Mouse (Mus musculus): ENCODE data around the gene 1700013G24Rik.

Gene 1700013G24Rik

DNA sequence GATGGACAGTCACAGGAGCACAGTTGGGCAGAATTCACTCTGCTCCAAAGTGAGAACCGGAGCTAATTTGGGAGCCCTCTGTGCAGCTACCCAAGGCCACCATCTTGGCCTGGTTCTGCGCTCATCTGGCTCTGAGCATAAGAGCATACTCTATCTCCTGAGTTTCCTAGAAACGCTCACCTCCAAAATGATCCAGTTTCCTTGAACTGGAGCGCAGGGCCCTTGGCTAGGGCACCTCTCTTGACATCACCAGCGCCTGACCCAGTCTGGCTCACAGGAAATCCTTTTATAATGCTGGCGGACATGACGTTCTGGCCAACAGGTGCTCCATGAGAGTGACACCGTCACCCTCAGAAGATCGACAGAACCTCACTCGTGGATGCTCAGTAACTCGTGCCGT lies 3.5 kb downstream of the 1700013G24Rik start:
- DNase-seq (ENCODE audit: low read depth, low spot score) = no peak

DNA sequence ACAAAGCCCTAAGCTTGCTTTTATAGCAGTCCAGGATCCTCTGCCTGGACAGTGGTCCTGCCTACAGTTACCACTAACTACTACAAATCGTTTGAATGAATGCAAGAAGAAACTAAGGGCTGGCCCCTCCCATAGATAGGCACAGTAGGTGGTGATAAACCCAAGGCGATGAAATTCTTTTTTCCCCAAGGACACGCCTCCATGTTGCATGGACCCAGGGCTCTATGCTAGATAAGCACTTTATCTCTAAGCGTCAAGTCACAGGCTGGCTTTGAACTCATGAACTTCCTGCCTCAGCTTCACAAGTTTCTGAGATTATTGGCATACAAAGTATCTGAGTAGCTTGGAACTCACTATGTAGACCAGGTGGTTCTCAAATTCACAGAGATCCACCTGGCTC lies 4.2 kb downstream of the 1700013G24Rik start:
- no peak for DNase-seq (ENCODE audit: low read depth, low spot score)

DNA sequence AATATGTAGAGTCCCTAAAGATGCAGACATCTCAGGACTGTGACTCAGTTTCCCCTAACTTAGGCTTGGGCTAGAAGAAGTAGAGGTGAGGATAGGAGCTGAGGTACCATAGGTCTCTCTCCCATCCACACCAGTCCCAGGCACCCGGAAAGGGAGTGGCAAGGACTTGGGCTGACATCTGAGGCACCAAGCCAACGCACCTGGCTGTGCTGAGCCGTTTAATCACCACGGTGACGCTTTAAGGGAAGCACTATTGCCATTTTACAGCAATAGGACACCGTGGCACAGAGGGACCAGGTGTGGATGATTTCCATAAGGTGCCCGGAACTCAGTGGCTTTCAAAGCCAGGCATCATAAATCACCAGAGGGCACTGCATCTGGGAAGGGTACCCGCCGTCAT lies 5.2 kb downstream of the 1700013G24Rik start:
- no peak for DNase-seq (ENCODE audit: low read depth, low spot score)

DNA sequence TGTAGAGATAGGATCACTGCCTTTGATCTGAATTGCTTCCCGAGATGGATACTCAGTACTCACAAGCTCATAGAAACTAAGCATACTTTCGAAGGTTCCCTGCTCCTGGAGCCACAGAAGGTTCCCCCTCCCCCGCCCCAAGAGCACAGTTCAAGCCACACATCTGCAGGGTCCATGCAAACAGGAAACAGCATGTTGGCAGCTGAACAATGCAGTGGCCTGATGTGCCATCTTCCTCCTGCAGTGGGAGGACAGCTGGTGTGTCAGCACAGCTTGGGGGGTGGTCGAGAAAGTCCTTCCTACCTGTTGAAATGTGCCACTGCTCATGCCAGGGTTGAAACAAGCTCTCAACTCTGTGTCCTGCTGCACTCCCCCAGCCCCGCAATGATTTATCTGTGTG lies 5.8 kb downstream of the 1700013G24Rik start:
- no peak for DNase-seq (ENCODE audit: low read depth, low spot score)

DNA sequence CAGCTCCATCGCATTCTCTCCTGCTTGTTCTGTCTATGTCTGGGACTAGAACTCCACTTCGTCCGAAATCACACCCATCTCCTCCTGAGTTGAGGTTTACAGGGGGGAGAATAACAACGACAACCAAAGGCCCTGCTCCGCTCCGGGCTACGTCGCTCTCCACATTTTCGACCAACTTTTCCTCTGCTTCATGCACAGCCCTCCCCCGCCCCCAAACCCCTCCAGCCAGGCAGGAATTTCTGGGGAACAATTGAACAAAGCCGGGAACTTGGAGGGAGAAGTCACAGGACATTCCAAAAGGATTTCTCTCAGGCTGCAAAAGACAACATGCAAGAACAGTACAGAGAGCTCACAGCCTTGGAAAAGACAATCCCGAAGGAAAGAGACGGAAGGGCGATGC lies 7.6 kb downstream of the 1700013G24Rik start:
- DNase-seq (ENCODE audit: low read depth, low spot score) = no peak

DNA sequence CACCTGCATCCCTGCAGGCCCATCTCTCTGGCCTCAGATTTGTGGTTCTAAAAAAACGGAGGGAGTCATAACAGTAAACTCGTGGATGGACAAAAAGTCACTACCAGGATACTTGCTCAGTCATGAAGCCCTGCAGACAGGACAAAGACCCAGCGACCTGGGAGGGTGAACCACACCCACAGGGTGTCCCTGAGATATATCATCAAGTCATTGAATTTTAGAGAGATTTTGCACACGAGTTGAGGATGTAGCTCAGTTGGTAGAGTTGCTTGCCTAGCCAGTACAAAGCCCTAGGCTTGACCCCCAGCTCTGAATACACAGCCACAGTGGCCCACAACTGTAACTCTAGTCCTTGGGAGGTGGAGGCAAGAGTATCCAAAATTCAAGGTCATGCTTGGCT lies 8.1 kb downstream of the 1700013G24Rik start:
- DNase-seq (ENCODE audit: low read depth, low spot score) = no peak

DNA sequence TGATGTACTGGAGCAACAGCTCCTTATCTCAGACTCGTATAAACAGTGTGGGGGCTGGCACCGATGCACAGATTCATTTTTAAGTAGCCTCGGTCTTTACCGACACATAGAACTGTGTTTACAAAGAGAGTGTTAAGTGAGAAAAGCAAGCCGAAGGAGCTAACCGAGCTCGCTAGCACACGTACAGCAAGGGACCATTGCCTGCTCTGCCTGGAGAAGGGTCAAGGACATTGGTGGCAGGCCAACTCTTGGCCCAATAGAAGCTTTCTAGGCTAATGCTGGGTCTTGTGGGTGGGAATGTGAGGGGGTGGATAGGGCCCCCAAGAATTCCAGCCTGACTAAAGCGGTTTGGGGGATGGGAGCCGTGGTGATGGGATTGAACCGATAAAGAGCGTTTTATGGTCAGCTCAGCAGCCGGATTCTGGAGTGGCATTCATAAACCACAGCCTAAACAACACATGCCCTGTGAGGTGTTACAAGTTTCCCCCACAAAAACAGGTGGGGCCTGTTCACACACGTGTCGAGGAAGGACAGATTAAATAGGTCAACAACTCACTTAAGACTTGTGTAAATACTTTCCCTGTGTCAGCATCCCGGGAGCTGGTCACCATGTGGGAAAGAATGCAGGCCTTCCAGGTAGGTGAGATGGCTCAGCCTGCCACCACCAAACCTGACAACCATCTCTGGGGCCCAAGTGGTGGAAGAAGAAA lies 9.1 kb downstream of the 1700013G24Rik start:
- no peak for DNase-seq (ENCODE audit: low read depth, low spot score)

DNA sequence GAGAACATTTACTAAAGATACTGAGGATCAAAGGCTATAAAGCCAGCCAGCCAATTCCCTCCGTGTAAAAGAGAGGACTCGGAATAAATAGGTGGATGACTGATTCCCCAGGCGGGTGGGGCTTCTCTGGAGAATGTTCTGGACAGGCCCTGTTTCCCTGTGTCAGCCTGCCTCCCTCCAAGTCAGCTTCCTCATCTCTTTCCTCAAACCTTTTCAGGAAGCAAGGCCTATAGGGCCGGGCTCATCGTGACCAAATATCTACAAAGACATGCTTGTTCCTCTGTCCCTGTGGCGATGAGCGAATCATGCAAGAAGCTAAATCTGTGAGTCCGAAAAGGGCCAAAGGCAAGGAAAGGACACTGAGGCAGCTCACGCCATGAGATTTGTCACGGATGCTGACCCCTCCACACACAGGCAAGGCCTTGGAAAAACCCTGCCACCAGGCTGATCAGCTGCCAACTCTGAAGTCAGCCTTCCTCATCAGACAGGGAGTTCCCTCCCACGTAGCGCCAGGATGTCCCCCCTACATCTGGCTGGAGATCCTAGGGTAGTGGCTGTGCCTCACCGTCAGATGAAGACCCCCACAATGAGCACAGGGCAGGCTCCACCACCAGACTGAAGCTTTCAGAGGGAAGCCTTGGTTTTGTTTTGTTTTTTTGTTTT lies 12.2 kb downstream of the 1700013G24Rik start:
- no peak for DNase-seq (ENCODE audit: low read depth, low spot score)

DNA sequence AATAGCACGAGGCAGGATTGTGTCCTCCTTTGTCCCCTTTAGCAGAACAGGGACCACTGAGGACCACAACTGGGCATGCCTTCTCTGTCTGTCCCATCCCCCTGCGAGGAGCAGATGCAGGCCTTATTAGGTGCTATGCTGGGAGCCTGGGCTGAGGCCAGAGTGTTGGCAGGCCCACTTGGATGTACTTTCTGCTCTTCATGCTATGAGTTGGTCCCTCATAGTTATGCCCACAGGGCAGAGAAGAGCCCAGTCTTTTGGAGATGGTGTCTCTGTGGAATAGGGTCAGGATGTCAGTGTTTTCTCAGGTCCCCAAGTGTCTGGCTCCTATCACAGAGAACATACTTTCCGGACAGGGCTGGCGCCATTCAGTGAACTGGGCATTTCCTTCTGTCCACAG lies 13.9 kb downstream of the 1700013G24Rik start:
- DNase-seq (ENCODE audit: low read depth, low spot score) = no peak

DNA sequence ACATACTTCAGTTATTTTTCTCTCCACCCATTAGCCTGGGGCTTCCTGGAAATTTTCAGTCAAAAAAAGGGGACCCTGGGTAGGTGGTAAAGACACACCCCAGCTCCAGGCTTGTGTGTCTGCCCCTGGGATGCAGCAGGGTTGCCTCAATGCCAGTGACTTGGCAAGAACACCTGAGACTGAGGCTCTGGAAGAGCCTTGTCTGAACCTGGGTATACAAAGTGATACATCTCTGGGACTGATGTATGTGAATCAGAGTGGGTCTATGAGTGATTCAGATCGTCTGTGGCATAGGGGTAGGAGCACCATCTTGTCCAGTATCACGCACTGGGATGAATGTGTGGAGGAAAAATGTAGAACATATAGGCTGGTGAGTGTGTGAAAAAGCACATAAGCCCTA lies 14.4 kb downstream of the 1700013G24Rik start:
- DNase-seq (ENCODE audit: low read depth, low spot score) = no peak

DNA sequence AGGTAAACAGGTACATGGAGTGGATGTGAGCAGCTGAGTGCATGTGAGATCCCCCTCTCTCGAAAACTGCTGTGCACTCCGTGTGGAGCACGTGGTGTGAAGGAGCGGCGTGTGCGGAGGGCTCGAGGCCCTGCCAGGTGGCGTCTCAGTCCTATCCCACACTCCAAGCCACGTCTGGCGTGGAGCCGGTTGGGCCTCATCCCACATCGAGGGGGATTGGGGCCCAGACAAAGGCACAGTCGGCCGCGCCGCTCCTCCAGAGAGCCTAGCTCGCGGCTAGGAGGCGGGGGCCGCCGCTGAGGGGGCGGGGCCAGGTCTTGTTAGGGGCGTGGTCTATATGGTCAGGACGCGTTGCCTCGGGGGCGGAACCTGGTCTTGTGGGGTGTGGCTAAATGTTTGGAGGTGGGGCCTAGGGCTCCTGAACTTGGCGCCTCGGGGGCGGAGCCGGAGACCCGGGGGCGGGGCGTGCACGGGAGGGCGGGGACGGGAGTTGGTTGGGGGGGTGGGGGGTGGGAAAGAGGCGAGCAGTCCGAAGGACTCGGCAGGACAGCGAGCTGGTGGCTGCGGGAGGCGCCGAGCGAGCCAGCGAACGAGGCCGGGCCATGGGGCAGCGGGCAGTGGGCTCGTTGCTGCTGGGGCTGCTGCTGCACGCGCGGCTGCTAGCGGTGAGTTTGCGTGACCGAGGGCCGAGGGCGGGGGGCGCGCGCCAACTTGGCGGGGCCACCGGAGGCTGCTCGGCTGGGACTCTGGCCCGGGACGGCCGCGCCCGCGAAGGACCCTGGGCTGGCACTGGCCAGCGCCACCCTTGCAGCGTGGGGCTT lies 15.4 kb downstream of the 1700013G24Rik start, which contains the start of gene Hspg2:
Gene Hspg2, plus strand, starts transcription at position 510 of the 821 bp plus-strand sequence.
- peak; percentile 63 for DNase-seq (ENCODE audit: low read depth, low spot score)

DNA sequence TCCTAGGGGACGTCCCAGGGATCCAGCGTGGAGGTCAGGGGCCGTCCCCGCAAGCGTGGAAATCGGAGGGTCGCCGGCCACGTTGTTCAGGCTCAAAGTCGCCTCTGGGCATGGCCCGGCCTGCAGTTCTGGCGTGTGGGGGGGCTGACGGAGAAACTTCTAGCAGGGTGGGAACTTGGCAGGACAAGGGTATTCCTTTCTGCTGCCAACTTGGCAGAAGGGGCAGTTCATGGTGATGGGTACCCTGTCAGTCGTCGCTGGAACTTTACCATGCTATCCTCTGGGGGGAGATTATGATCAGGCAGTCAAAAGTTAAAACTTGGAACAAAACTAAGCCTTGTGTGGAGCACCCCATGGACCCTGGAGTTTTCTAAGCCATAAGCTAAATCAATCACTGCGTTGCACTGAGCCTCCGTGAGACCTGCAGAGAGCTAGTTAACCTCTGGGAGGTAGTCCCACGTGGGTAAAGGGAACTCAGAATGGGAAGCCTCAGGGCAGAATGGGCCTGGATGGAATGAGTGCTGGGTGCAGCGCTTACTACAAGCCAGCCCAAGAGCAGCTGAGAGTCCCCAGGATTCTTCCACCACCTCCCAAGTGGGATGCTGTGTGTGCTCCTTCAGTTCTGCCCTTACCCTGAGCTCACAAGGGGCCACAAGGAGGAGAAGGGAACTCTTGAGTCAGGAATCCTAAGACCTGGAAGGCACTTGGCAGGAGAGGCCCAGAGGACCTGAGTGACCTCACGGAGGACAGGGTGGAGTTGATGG lies 16.2 kb downstream of the 1700013G24Rik start:
- no peak for DNase-seq (ENCODE audit: low read depth, low spot score)

DNA sequence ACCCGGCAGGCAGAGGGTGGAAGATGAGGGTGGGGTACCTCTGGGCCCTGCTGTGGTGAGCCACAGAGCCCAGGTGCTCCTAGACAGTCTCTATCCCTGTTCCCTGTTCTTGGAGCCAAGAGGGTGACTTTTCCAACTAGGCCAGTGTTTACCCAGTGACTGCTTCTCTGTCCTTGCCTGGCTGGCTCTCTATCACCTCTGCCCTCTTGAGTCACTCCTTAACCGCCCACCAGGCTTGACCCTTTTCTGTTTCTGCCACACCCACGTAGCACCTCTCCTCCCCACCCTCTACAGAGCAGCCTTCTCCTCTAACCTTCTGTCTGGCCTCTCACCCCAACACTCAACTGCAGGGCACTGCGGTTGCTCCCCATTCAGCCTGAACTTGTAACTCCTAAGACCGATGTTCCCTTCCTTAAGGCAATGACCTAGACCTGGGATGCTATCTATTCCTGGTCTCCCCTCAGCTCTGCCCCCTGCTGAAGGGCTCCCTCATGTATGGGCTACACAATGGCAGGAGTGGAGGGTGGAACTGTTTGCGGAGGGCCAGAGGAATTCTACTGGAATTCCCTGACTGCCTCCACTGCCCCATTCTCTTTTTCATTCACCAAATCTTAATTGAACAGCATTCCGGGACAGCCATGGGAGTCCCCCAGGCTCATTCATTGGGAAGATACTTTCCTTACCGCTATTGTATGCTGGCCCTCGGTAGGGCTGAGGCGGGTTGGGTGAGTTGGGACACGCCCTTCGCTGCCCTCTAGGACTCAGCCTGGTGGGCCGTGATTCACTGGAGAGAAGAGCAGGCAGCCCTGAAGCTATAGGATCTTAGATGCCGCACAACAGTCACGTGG lies 17.0 kb downstream of the 1700013G24Rik start:
- no peak for DNase-seq (ENCODE audit: low read depth, low spot score)

DNA sequence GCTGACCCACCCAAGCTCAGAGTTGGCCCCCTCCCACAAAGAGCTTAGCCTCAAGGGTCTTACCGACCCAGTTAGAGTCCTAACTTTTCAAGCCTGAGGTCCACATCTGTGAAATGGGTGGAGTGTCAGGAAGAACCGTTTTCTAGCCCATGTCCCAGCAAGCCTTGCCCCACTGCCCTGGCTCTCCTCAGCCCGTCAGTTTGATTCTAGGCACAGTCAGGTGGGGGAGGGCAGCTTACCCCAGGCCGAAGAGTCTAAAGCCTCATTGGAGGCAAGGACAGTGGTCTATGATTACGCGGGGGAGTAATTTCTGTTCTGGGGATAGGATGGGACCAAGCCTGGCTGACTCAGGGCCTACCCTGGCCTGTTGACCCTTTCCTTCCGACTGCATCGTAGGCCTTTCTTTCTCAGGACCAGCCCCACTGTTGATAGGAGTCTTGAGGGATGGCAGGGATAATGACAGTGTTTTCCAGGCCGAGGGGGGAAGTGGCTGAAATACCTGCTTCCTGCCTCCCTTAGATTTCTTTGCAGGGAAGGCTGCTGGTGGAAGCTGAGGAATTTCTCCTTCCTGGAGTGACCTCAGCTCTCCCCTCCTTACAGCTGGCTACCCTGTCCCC lies 17.7 kb downstream of the 1700013G24Rik start:
- DNase-seq (ENCODE audit: low read depth, low spot score) = no peak

DNA sequence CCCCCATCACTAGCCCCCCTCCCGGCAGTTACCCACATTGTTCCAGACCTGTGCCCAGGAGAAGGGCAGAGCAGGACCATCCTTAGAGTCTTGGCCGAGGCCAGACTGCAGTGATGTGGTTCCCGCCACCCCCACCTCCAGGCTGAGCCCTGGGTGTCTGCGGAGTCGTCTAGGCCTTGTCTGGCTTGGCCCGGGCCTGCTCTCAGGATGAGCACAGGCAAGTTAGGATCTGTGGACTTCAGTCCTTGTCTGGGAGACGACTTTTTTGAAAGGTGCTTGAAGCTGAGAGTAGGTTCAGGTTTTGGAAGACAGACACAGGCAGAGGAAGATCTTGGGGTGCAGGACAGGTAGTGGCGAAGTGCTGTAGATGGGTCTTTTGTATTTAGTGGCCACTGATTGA lies 18.2 kb downstream of the 1700013G24Rik start:
- no peak for DNase-seq (ENCODE audit: low read depth, low spot score)

DNA sequence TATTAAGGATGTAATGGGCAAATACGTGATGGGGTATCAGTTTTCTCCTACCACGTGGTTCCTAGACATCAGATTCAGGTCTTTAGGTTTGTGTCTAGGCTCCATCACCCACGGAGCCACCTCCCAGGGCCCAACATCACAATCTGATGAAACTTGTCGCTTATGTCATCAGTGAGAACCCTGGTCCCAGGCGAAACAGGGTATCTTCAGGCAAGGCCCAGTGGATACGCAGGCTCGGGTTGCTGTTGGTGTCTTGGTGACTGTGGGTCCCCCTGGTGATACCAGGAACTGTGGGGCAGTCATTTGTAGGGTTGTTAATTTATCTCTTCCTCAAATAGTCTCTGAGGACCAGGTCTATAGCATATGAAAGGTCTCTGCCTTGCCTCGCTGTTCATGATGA lies 20.2 kb downstream of the 1700013G24Rik start:
- DNase-seq (ENCODE audit: low read depth, low spot score) = no peak

DNA sequence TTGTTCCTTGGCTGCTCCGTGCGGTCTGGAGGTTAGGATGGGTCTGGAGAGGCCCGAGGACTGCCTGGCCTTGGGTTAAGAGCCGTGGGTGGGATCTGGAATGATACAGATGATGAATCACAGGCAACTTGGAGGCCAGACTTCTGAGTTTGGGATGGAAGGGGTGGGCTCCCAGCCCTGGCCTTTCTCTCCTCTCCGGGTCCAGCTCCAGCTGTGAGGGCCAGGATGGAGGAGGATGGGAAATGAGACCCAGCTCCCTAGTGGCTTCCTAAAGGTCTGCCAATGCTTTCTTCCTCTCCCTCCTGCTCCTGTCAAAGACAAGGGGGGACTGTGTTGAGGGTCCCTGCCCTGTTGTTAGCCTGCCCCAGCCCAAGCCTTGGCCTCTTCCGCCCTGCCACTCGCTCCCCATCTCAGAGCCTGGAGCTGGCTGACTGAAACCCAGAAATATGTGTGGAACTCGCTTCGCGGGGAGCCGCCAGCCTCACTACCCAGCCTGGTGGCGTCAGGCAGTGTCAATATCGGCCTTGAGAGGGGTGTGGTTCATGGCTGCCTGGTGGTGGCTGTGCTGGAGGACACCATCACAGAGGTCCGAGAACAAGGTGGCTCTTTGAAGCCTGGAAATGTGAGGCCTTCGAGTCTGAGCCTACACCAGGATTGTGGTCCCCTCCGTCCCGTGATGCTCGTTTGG lies 20.8 kb downstream of the 1700013G24Rik start:
- DNase-seq (ENCODE audit: low read depth, low spot score) = no peak

DNA sequence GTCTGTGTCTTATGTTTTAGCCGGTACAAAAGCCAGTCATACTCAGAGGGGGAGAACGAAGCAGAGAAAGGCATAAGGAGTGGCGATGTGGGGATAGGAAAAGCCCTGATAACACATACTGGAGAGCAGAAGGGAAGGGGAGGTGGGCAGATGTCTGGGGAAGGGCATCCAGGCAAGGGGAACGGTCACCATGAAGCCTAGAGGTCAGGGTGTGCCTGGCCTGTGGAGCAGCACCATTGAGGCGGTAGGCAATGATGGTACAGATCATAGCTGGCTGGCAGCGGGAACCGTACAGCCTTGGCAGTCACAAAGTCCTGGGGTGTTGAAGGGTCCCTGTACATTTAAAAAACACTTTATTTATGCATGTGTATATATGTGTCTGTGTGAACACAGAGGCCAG lies 21.6 kb downstream of the 1700013G24Rik start:
- no peak for DNase-seq (ENCODE audit: low read depth, low spot score)

DNA sequence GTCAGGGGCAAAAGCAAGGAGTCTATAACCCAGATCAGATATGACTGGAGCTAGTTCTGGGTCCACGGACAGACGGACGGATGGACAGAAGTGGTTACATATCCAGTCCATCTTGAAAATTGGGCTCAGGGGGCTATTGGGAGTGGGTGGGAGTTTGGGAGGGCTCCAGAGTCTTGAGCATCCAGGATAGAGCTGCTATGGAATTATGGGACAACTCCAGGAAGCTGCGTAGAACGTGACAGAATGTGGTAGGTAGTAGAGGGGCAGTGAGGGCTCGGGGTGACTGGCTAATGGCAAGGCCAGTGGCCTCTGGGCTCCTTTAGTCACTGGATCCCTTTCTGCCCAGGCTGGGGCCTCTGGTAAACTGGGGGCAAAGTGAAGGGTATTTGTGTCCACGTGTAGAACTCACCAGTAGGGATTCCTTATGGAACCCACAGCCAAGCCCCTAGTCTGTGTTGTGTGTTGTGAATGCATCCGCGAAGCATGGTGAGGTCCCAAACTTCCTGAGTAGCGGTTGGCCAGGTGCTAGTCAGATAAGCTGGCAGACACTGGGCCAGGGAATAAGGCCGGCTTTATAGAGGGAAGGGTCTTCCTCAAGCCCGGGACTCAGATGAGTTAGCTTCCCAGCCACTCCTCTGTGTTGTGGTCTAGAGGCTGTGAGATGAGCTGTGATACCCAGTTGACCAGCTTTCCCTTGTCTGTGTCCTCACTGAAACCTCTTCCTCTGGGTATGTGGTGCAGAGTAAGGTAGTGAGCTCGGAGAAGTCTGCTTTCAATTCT lies 22.4 kb downstream of the 1700013G24Rik start:
- no peak for DNase-seq (ENCODE audit: low read depth, low spot score)

Measured in c-Kit-negative CD71-positive TER-119-positive erythroid progenitor cells, embryonic 14.5 days (primary cell).